Mouse (Mus musculus) heart, embryonic 12.5 days (tissue): ENCODE measurements at regions not wholly inside any gene's neighbourhood (a gene's known extent, or its start where the extent isn't known, plus 50 kb on each side); places are given as distances from the start of the nearest gene placed in this dataset.

ENCODE experiments used
- ATAC-seq: fragments of 200-750 bp; cut with Nextera tagmentation; 2 replicates; pipeline ENCODE4 v1.8.0; 2017; ENCODE audit warnings: moderate TSS enrichment, moderate library complexity; ENCODE audit not compliant: insufficient number of reproducible peaks, low FRiP score
- H3K27ac ChIP-seq: fragments of 300-500 bp; sonication (generic); 2 replicates; pipeline ENCODE4 v1.5.1; 2016; ENCODE audit warnings: mild to moderate bottlenecking, moderate library complexity; ENCODE audit not compliant: poor library complexity, severe bottlenecking
- H3K27me3 ChIP-seq: fragments of 300-500 bp; sonication (generic); replicated peaks from 2 replicates; pipeline ENCODE4 v1.6.1; 2016; ENCODE audit warnings: mild to moderate bottlenecking, moderate library complexity
- H3K36me3 ChIP-seq: fragments of 300-500 bp; sonication (generic); 2 replicates; pipeline ENCODE4 v1.6.1; 2016; ENCODE audit warnings: mild to moderate bottlenecking, moderate library complexity
- H3K4me1 ChIP-seq: fragments of 300-500 bp; sonication (generic); replicated peaks from 2 replicates; pipeline ENCODE4 v1.6.1; 2016; ENCODE audit warnings: mild to moderate bottlenecking
- H3K4me2 ChIP-seq: fragments of 300-500 bp; sonication (generic); 2 replicates; pipeline ENCODE4 v1.6.1; 2016; ENCODE audit warnings: mild to moderate bottlenecking, moderate library complexity
- H3K4me3 ChIP-seq: fragments of 300-500 bp; sonication (generic); 2 replicates; pipeline ENCODE4 v1.5.1; 2016; ENCODE audit warnings: mild to moderate bottlenecking
- H3K9ac ChIP-seq: fragments of 300-500 bp; sonication (generic); 2 replicates; pipeline ENCODE4 v1.6.1; 2016; ENCODE audit warnings: mild to moderate bottlenecking, moderate library complexity
- H3K9me3 ChIP-seq: fragments of 300-500 bp; sonication (generic); replicated peaks from 2 replicates; pipeline ENCODE4 v1.6.1; 2016; ENCODE audit warnings: mild to moderate bottlenecking, moderate library complexity
- WGBS: fragments of 180-500 bp; shearing (Covaris S2); methylation state at CpG from one replicate; pipeline ENCODE4 v1.1.7; 2016; 5-methylcytosine and 5-hydroxymethylcytosine counted together

DNA sequence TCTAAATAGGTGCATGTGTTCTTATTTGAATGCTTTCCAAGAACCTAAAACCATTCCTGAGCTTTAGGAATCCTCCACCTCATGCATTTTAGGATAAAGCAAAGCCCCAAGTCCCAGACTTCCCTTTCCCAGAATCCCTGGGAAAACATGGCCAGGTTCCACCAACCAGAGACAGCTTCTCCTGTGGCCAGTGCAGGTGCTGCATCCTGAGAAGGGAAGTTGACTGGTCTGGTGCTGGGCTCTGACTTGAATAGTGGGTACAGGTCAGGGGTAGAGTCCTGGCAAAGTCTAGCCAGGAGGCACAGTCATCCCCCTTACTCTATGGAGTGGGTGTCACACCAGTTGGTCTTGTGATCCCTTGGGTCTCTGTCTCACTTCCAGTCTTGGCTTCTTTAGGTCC lies 166.6 kb upstream of the Agap1 start:
- Histone ChIP-seq H3K27ac (no peak overlapping the region), H3K27me3 (no peaks in the 10 kb centered on the region; the same call in 1 of the 2 replicates), H3K9me3 (no peaks in the 10 kb centered on the region), H3K4me3 (no peak overlapping the region), H3K4me2 (no peak overlapping the region), H3K36me3 (no peaks in the 10 kb centered on the region), H3K9ac (no peak overlapping the region), H3K4me1 (no peaks in the 10 kb centered on the region)
- ATAC-seq = no peak

DNA sequence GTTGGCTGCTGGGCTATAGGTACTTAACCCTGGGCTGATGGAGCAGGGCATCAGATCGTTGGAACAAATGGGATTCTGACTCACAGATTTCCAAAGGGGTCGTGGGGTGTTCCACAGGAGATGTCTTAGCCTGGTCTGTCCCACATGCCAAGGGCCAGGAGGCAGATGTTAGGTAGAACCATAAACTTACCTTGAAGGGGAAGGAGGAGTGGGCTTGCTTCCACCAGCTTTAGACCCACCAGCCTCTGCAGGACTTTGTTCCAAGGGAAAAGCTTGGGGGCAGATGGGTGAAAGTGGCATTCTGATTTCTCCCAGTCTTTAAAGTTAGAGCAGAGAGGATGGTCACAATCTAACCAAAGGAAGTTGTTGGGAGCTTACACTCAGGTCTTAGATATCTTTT lies 165.7 kb upstream of the Agap1 start:
- Histone ChIP-seq H3K36me3 (no peaks in the 10 kb centered on the region), H3K9me3 (no peaks in the 10 kb centered on the region), H3K4me2 (no peak overlapping the region), H3K27me3 (no peaks in the 10 kb centered on the region; the same call in 1 of the 2 replicates), H3K27ac (no peak overlapping the region), H3K4me1 (no peaks in the 10 kb centered on the region), H3K4me3 (no peak overlapping the region), H3K9ac (no peak overlapping the region)
- WGBS = 68% methylated on average over 2 of the region's 2 CpGs
- no peak for ATAC-seq

- H3K4me2 ChIP-seq = no peak overlapping the region
- H3K4me1 ChIP-seq = no peaks in the 10 kb centered on the region
- ATAC-seq = no peak
- H3K27me3 ChIP-seq = no peaks in the 10 kb centered on the region
- no peak overlapping the region for H3K9ac ChIP-seq
- H3K36me3 ChIP-seq = no peaks in the 10 kb centered on the region
- no peak overlapping the region for H3K4me3 ChIP-seq
- no peaks in the 10 kb centered on the region for H3K9me3 ChIP-seq
- no peak overlapping the region for H3K27ac ChIP-seq
- 80% methylated on average over 3 of the region's 3 CpGs for WGBS
Measured at GRCm38 (mm10) chr1:89296691-89297090, 157.9 kb upstream of the Agap1 start.

DNA sequence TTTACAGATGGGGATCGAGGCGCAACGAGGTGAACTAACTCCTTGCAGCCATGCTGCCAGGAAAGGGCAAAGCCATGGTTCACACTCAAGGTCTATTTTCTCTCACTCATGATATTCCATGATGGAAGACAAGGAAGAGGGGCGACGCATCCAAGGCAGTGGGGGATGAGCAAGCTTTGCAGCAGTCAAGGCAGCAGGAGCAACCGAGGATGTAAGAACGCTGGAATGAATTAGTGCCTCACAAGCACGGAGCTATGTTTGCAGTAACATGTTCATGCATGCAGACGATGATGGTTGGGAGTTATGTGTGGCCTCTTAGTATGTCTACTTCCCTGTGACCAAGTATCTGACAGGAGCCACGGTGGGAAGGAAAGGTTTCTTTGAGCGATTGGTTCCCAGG lies 156.8 kb upstream of the Agap1 start:
- H3K4me2 ChIP-seq = no peak overlapping the region
- H3K27ac ChIP-seq = no peak overlapping the region
- ATAC-seq = no peak
- H3K36me3 ChIP-seq = no peaks in the 10 kb centered on the region
- H3K9ac ChIP-seq = no peak overlapping the region
- no peaks in the 10 kb centered on the region for H3K27me3 ChIP-seq
- no peak overlapping the region for H3K4me3 ChIP-seq
- H3K9me3 ChIP-seq = no peaks in the 10 kb centered on the region
- 86% methylated on average over 11 of the region's 11 CpGs for WGBS
- H3K4me1 ChIP-seq = no peaks in the 10 kb centered on the region; the same call in 1 of the 2 replicates

GRCm38 (mm10) chr1:89301151-89301550 lies 153.5 kb upstream of the Agap1 start:
- no peak for ATAC-seq
- WGBS = 79% methylated on average over 6 of the region's 6 CpGs
- no peak overlapping the region for H3K4me3 ChIP-seq

DNA sequence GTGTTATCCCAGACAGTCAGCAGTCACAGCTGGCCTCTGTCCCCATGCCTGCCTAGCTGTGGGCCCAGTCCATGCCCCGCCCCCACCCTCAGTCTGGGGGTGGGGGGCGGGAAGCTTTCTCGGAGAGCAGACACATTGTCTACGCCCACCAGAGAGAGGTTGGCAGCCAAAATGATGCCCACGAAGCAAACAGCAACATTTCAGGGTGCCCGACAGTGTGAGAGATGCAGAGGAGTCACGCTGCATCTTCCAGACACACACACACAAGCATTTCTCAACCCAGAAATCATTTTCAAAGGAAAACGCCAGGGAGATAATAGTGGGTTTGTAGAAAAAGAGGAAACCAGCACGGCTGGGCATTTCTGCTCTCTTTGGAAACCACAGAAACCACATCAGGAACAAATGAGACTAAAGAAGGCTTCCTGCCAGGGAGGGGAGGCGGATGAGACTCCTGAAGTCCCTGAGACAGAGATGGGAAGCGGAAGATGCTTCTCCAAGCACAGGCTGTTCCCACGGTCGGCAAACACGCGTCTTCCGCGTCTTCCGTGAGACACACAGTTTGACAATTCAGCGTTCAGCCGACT lies 152.1 kb upstream of the Agap1 start:
- no peak for ATAC-seq
- Histone ChIP-seq H3K9me3 (peaks cover 5% of the 10 kb centered on the region; the same call in 1 of the 2 replicates), H3K27me3 (0 out of 2 replicates have a peak, but pooled peaks cover 4% of the 10 kb centered on the region), H3K4me3 (no peak overlapping the region), H3K36me3 (no peaks in the 10 kb centered on the region), H3K4me2 (peak overlapping the region; percentile 37), H3K4me1 (no peaks in the 10 kb centered on the region; the same call in 1 of the 2 replicates), H3K9ac (no peak overlapping the region), H3K27ac (no peak overlapping the region)
- WGBS = 54% methylated on average over 20 of the region's 20 CpGs

More at GRCm38 (mm10) chr1:89301151-89301550, 153.5 kb upstream of the Agap1 start:
- no peaks in the 10 kb centered on the region; the same call in 1 of the 2 replicates for H3K4me1 ChIP-seq
- no peak overlapping the region for H3K9ac ChIP-seq
- no peak overlapping the region for H3K4me2 ChIP-seq
- H3K36me3 ChIP-seq = no peaks in the 10 kb centered on the region
- no peak overlapping the region for H3K27ac ChIP-seq
- H3K9me3 ChIP-seq = peaks cover 2% of the 10 kb centered on the region; the same call in 1 of the 2 replicates
- no peaks in the 10 kb centered on the region for H3K27me3 ChIP-seq

DNA sequence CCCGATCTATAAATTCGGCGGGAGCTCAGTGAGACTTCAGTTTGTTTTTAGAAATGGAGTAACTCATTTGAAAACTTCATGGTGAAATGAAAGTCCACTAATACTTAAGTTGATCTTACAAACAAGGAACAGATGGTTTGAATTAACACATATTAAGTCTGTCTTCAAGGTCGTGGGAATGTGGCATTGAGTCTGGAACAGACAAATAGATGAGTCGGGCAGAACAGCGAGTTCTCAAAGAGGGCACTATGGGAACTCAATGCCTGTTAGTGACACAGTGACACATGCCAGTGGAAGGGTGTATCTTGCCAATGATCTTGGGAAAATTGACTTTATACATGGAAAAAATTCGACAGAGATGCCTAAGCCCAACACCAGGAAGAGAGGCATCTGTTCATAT lies 149.4 kb upstream of the Agap1 start:
- ATAC-seq = no peak
- 66% methylated on average over 7 of the region's 7 CpGs for WGBS
- H3K27ac ChIP-seq = no peak overlapping the region
- no peak overlapping the region for H3K4me2 ChIP-seq
- no peak overlapping the region for H3K4me3 ChIP-seq
- no peak overlapping the region for H3K9ac ChIP-seq
- peaks cover 5% of the 10 kb centered on the region; the same call in 1 of the 2 replicates for H3K9me3 ChIP-seq
- H3K4me1 ChIP-seq = no peaks in the 10 kb centered on the region; the same call in 1 of the 2 replicates
- no peaks in the 10 kb centered on the region for H3K36me3 ChIP-seq
- 0 out of 2 replicates have a peak, but pooled peaks cover 4% of the 10 kb centered on the region for H3K27me3 ChIP-seq

- Histone ChIP-seq H3K27ac (no peak overlapping the region), H3K4me1 (no peaks in the 10 kb centered on the region), H3K9ac (no peak overlapping the region), H3K4me3 (no peak overlapping the region), H3K27me3 (0 out of 2 replicates have a peak, but pooled peaks cover 4% of the 10 kb centered on the region), H3K36me3 (no peaks in the 10 kb centered on the region), H3K9me3 (peaks cover 5% of the 10 kb centered on the region; the same call in 1 of the 2 replicates), H3K4me2 (no peak overlapping the region)
- 64% methylated on average over 13 of the region's 13 CpGs for WGBS
- no peak for ATAC-seq
Measured at GRCm38 (mm10) chr1:89308788-89309187, 145.8 kb upstream of the Agap1 start.

GRCm38 (mm10) chr1:89313064-89313463 lies 141.5 kb upstream of the Agap1 start:
- Histone ChIP-seq H3K27ac (no peak overlapping the region), H3K9ac (no peak overlapping the region), H3K36me3 (no peaks in the 10 kb centered on the region), H3K4me2 (no peak overlapping the region), H3K27me3 (no peaks in the 10 kb centered on the region), H3K9me3 (no peaks in the 10 kb centered on the region), H3K4me1 (no peaks in the 10 kb centered on the region), H3K4me3 (no peak overlapping the region)
- no peak for ATAC-seq
- 75% methylated on average over 7 of the region's 7 CpGs for WGBS

DNA sequence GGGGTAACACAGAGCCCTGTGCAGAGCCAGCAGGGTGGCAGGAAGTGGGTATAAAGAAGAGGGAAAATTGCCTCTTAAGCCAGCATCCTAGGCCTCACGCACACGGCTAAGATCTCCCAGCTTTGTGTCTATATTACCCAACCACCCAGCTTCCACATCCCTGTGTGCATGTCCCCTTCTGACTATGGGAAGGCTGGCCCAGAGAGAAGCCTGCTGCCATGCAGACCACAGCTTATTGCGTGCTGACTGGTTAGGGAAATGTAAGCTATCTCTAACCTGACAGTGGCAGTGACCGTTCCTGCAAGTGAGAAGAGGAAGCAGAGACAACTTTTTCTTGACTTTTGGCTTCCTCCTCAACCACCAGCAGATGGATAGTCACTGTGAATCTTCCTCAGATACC lies 136.7 kb upstream of the Agap1 start:
- Histone ChIP-seq H3K27ac (no peak overlapping the region), H3K4me3 (no peak overlapping the region), H3K27me3 (no peaks in the 10 kb centered on the region), H3K36me3 (no peaks in the 10 kb centered on the region), H3K9me3 (no peaks in the 10 kb centered on the region), H3K4me2 (no peak overlapping the region), H3K4me1 (no peaks in the 10 kb centered on the region), H3K9ac (no peak overlapping the region)
- no peak for ATAC-seq
- WGBS = 77% methylated on average over 4 of the region's 4 CpGs

DNA sequence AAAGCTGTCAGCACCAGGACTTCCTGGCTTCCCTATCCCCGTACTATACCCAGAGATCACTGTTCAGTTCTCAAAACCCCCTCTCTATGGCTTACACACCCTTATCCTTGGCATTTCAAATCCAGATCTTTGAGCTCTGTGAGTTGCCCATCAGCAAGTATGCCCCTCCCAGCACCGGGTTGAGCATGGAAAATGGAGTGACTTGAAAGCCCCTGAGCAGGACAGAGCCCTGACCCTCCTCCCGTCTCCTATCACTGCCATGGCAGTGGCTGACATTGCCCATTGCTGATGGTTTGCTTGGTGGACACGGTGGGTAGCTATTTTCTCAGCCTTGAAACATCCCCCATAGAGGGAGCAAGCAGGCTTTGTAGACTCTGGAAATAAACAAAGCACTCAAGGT lies 135.9 kb upstream of the Agap1 start:
- WGBS = 56% methylated on average over 4 of the region's 4 CpGs
- H3K4me2 ChIP-seq = no peak overlapping the region
- no peaks in the 10 kb centered on the region for H3K4me1 ChIP-seq
- no peak overlapping the region for H3K9ac ChIP-seq
- ATAC-seq = no peak
- no peak overlapping the region for H3K4me3 ChIP-seq
- no peaks in the 10 kb centered on the region for H3K27me3 ChIP-seq
- no peak overlapping the region for H3K27ac ChIP-seq
- no peaks in the 10 kb centered on the region for H3K36me3 ChIP-seq
- no peaks in the 10 kb centered on the region for H3K9me3 ChIP-seq

GRCm38 (mm10) chr1:89322621-89323020 lies 132.0 kb upstream of the Agap1 start:
- ATAC-seq = no peak
- Histone ChIP-seq H3K27ac (peak overlapping the region; percentile 20; the same call in 1 of the 2 replicates), H3K4me1 (no peaks in the 10 kb centered on the region), H3K36me3 (no peaks in the 10 kb centered on the region), H3K9ac (no peak overlapping the region), H3K4me3 (no peak overlapping the region), H3K9me3 (no peaks in the 10 kb centered on the region), H3K27me3 (no peaks in the 10 kb centered on the region), H3K4me2 (no peak overlapping the region)
- 50% methylated on average over 4 of the region's 4 CpGs for WGBS
